Mouse (Mus musculus) megakaryocyte progenitor cell, adult 5-6 weeks (primary cell): ENCODE data around the gene Ankrd13b. TPM values are rescaled to one million over a fixed set of nuclear protein-coding genes. Genes with fewer than 3 reads are reported as not detected.

Experiments
- total RNA-seq, 2 experiments: library from RNA; stranded (forward) in 1 of 2; stranded (reverse) in 1 of 2; fragments of 157-497, 149-512 nt in 1 of 2; fragments of 200-1000 nt in 1 of 2; gene quantifications; 2 replicates each; pipeline versions ENCODE4 v1.2.3 to v1.2.4; 2015 to 2017

Ankrd13b gene
- total RNA-seq, 2 experiments from 2014 or later: 5.7 to 10.4 TPM

Other genes with a start within 250 kb of the Ankrd13b start
- gene Coro6, start 27.3 kb downstream of the Ankrd13b start, total RNA-seq (2015): not detected in 2 replicates
- gene Coro6, start 27.3 kb downstream of the Ankrd13b start, total RNA-seq (2017): not detected in 2 replicates
- 24.3 and 27.6 TPM in 2 replicates for gene Git1, start 3.9 kb upstream of the Ankrd13b start, total RNA-seq (2015)
- gene Git1, start 3.9 kb upstream of the Ankrd13b start, total RNA-seq (2017): 14.5 and 17.1 TPM in 2 replicates
- 3.2 and 3.4 TPM in 2 replicates for gene Abhd15, start 25.4 kb upstream of the Ankrd13b start, total RNA-seq (2015)
- 3.6 and 4.6 TPM in 2 replicates for gene Abhd15, start 25.4 kb upstream of the Ankrd13b start, total RNA-seq (2017)
- gene Trp53i13, start 26.3 kb upstream of the Ankrd13b start, total RNA-seq (2015): 1.7 and 2.0 TPM in 2 replicates
- gene Trp53i13, start 26.3 kb upstream of the Ankrd13b start, total RNA-seq (2017): 1.7 and 8.2 TPM in 2 replicates
- 0.32 TPM in 1 of 2 replicates, not detected in the other for gene Gm10392, start 29.5 kb upstream of the Ankrd13b start, total RNA-seq (2015)
- 0.41 and 1.2 TPM in 2 replicates for gene Gm10392, start 29.5 kb upstream of the Ankrd13b start, total RNA-seq (2017)
- 30.5 and 31.8 TPM in 2 replicates for gene Taok1, start 118.1 kb upstream of the Ankrd13b start, total RNA-seq (2015)
- 30.3 and 37.8 TPM in 2 replicates for gene Taok1, start 118.1 kb upstream of the Ankrd13b start, total RNA-seq (2017)
- 68.5 and 75.4 TPM in 2 replicates for gene Nufip2, start 196.5 kb upstream of the Ankrd13b start, total RNA-seq (2015)
- 76.5 and 98.4 TPM in 2 replicates for gene Nufip2, start 196.5 kb upstream of the Ankrd13b start, total RNA-seq (2017)
- gene Cryba1, start 235.6 kb upstream of the Ankrd13b start, total RNA-seq (2015): not detected in 2 replicates
- gene Cryba1, start 235.6 kb upstream of the Ankrd13b start, total RNA-seq (2017): not detected in 2 replicates